Mouse (Mus musculus) gastrocnemius, postnatal 10 days (tissue): ENCODE results near the gene Tmem52. TPM values are rescaled to one million over a fixed set of nuclear protein-coding genes. Genes with fewer than 3 reads are reported as not detected.
"Not testable (repeated sequence)": the region's sequence is repeated elsewhere in the genome, so short reads cannot be mapped to it uniquely, and the experiment has no call there.

Source experiments
- DNase-seq: peaks from one replicate; pipeline ENCODE4 v3.0.0; 2021; ENCODE audit warnings: mixed read lengths
- total RNA-seq, 2 experiments: library from RNA; stranded (reverse); gene quantifications; 2 replicates each; pipeline ENCODE4 v1.2.3; 2021

Tmem52 gene
- total RNA-seq, 2 experiments from 2014 or later = 122 to 216 TPM

- DNase-seq = no peak
Measured at GRCm38 (mm10) chr4:155471406-155471805, 2.5 kb downstream of the Tmem52 start.

- no peak for DNase-seq
Measured at GRCm38 (mm10) chr4:155472716-155473290, 3.9 kb downstream of the Tmem52 start.

- peak; percentile 64 for DNase-seq
Measured at GRCm38 (mm10) chr4:155473319-155473718, 4.4 kb downstream of the Tmem52 start.

- DNase-seq = not testable (repeated sequence)
Measured at GRCm38 (mm10) chr4:155473796-155474195, 4.9 kb downstream of the Tmem52 start.

- peak; percentile 86 for DNase-seq
Measured at GRCm38 (mm10) chr4:155481381-155482124, 12.6 kb downstream of the Tmem52 start.

GRCm38 (mm10) chr4:155482125-155482480, 13.2 kb downstream of the Tmem52 start:
- DNase-seq = no peak

- no peak for DNase-seq
Measured at GRCm38 (mm10) chr4:155482733-155483540, 14.0 kb downstream of the Tmem52 start.

GRCm38 (mm10) chr4:155485521-155485920, 16.6 kb downstream of the Tmem52 start:
- no peak for DNase-seq

GRCm38 (mm10) chr4:155487746-155488145, 18.8 kb downstream of the Tmem52 start:
- DNase-seq = no peak

- DNase-seq = no peak
Measured at GRCm38 (mm10) chr4:155488232-155489025, 19.5 kb downstream of the Tmem52 start.

- DNase-seq = no peak
Measured at GRCm38 (mm10) chr4:155489101-155489970, 20.4 kb downstream of the Tmem52 start.

GRCm38 (mm10) chr4:155490456-155490855, 21.5 kb downstream of the Tmem52 start:
- DNase-seq = no peak

GRCm38 (mm10) chr4:155490990-155491504, 22.1 kb downstream of the Tmem52 start, which contains the start of gene Gnb1:
Gene Gnb1, plus strand, starts transcription at chr4:155491361.
- DNase-seq = peak; percentile 98

GRCm38 (mm10) chr4:155491529-155492130, 22.7 kb downstream of the Tmem52 start:
- no peak for DNase-seq

- DNase-seq = peak; percentile 60
Measured at GRCm38 (mm10) chr4:155492131-155492633, 23.3 kb downstream of the Tmem52 start.

GRCm38 (mm10) chr4:155494891-155495290, 26.0 kb downstream of the Tmem52 start:
- no peak for DNase-seq

- no peak for DNase-seq
Measured at GRCm38 (mm10) chr4:155497963-155498362, 29.0 kb downstream of the Tmem52 start.

GRCm38 (mm10) chr4:155501126-155501525, 32.2 kb downstream of the Tmem52 start:
- DNase-seq = no peak

GRCm38 (mm10) chr4:155505067-155505466, 36.2 kb downstream of the Tmem52 start:
- no peak for DNase-seq

- no peak for DNase-seq
Measured at GRCm38 (mm10) chr4:155505671-155506295, 36.9 kb downstream of the Tmem52 start.
